Mouse (Mus musculus): ENCODE measurements around the gene Cfap44. TPM values are rescaled to one million over a fixed set of nuclear protein-coding genes. Genes with fewer than 3 reads are reported as not detected.
"Not testable (repeated sequence)": the region's sequence is repeated elsewhere in the genome, so short reads cannot be mapped to it uniquely, and the experiment has no call there.

Cfap44 gene
- polyA plus RNA-seq, 1 experiment from 2014 or later: 2.4 TPM

GRCm38 (mm10) chr16:44441913-44442312 is 47.3 kb downstream of the Cfap44 start:
- H3K4me1 ChIP-seq; ATAC-seq (ENCODE audit: low FRiP score); H3K9ac ChIP-seq; H3K27me3 ChIP-seq; H3K4me2 ChIP-seq; H3K27ac ChIP-seq; H3K36me3 ChIP-seq (replicated peaks); H3K9me3 ChIP-seq; H3K4me3 ChIP-seq (replicated peaks): not testable (repeated sequence)
- WGBS: 93% methylated on average over 15 of the region's 15 CpGs

GRCm38 (mm10) chr16:44457858-44458257 is 63.3 kb downstream of the Cfap44 start:
- H3K4me1 ChIP-seq: peaks cover 1% of the 10 kb centered on the region; the same call in 1 of the 2 replicates
- H3K4me3 ChIP-seq (replicated peaks): no peak overlapping the region
- no peaks in the 10 kb centered on the region for H3K27me3 ChIP-seq
- no peaks in the 10 kb centered on the region for H3K36me3 ChIP-seq (replicated peaks)
- no peak overlapping the region for H3K4me2 ChIP-seq
- WGBS: 94% methylated on average over 2 of the region's 2 CpGs
- no peak overlapping the region for H3K9ac ChIP-seq
- no peak overlapping the region for H3K27ac ChIP-seq
- no peaks in the 10 kb centered on the region for H3K9me3 ChIP-seq
- ATAC-seq (ENCODE audit: low FRiP score): no peak

GRCm38 (mm10) chr16:44458826-44459225 is 64.2 kb downstream of the Cfap44 start:
- Histone ChIP-seq H3K4me3 (replicated peaks) (no peak overlapping the region), H3K36me3 (replicated peaks) (no peaks in the 10 kb centered on the region), H3K9ac (no peak overlapping the region), H3K27me3 (no peaks in the 10 kb centered on the region), H3K9me3 (no peaks in the 10 kb centered on the region), H3K4me2 (no peak overlapping the region), H3K4me1 (peaks cover 3% of the 10 kb centered on the region; the same call in 1 of the 2 replicates), H3K27ac (no peak overlapping the region)
- no peak for ATAC-seq (ENCODE audit: low FRiP score)
- WGBS: 91% methylated on average over 2 of the region's 2 CpGs

- no peak for ATAC-seq (ENCODE audit: low FRiP score)
- Histone ChIP-seq H3K27ac (no peak overlapping the region), H3K27me3 (no peaks in the 10 kb centered on the region), H3K9ac (no peak overlapping the region), H3K4me3 (replicated peaks) (no peak overlapping the region), H3K4me1 (peaks cover 3% of the 10 kb centered on the region; the same call in 1 of the 2 replicates), H3K9me3 (no peaks in the 10 kb centered on the region), H3K36me3 (replicated peaks) (no peaks in the 10 kb centered on the region), H3K4me2 (no peak overlapping the region)
- WGBS: 86% methylated on average over 5 of the region's 5 CpGs
These were observed 66.3 kb downstream of the Cfap44 start for GRCm38 (mm10) chr16:44460922-44461321.

GRCm38 (mm10) chr16:44475281-44475680 is 80.7 kb downstream of the Cfap44 start:
- H3K9ac ChIP-seq: no peak overlapping the region
- 91% methylated on average over 14 of the region's 14 CpGs for WGBS
- H3K27me3 ChIP-seq: no peaks in the 10 kb centered on the region
- no peaks in the 10 kb centered on the region for H3K4me1 ChIP-seq
- H3K4me2 ChIP-seq: no peak overlapping the region
- no peaks in the 10 kb centered on the region for H3K9me3 ChIP-seq
- H3K4me3 ChIP-seq (replicated peaks): no peak overlapping the region
- ATAC-seq (ENCODE audit: low FRiP score): no peak
- H3K27ac ChIP-seq: no peak overlapping the region
- H3K36me3 ChIP-seq (replicated peaks): 0 out of 2 replicates have a peak, but pooled peaks cover 2% of the 10 kb centered on the region

- ATAC-seq (ENCODE audit: low FRiP score): no peak
- WGBS: 88% methylated on average over 11 of the region's 11 CpGs
- Histone ChIP-seq H3K36me3 (replicated peaks) (0 out of 2 replicates have a peak, but pooled peaks cover 2% of the 10 kb centered on the region), H3K4me2 (no peak overlapping the region), H3K9ac (no peak overlapping the region), H3K9me3 (no peaks in the 10 kb centered on the region), H3K27me3 (no peaks in the 10 kb centered on the region), H3K4me3 (replicated peaks) (no peak overlapping the region), H3K4me1 (no peaks in the 10 kb centered on the region), H3K27ac (no peak overlapping the region)
These were observed 81.2 kb downstream of the Cfap44 start for GRCm38 (mm10) chr16:44475682-44476375.

- Histone ChIP-seq H3K4me1 (peaks cover 7% of the 10 kb centered on the region), H3K27ac (no peak overlapping the region), H3K4me2 (no peak overlapping the region), H3K4me3 (replicated peaks) (no peak overlapping the region), H3K9ac (no peak overlapping the region), H3K36me3 (replicated peaks) (peaks cover 9% of the 10 kb centered on the region), H3K27me3 (peaks cover 3% of the 10 kb centered on the region), H3K9me3 (no peaks in the 10 kb centered on the region)
- ATAC-seq (ENCODE audit: low FRiP score): no peak
- 49% methylated on average over 18 of the region's 18 CpGs for WGBS
These were observed 84.2 kb downstream of the Cfap44 start for GRCm38 (mm10) chr16:44478767-44479166.

GRCm38 (mm10) chr16:44479852-44480251 is 85.3 kb downstream of the Cfap44 start:
- Histone ChIP-seq H3K27me3 (peaks cover 3% of the 10 kb centered on the region), H3K36me3 (replicated peaks) (peaks cover 9% of the 10 kb centered on the region), H3K9me3 (no peaks in the 10 kb centered on the region), H3K27ac (no peak overlapping the region), H3K4me1 (peaks cover 7% of the 10 kb centered on the region), H3K4me2 (no peak overlapping the region), H3K9ac (no peak overlapping the region), H3K4me3 (replicated peaks) (no peak overlapping the region)
- 94% methylated on average over 14 of the region's 14 CpGs for WGBS
- ATAC-seq (ENCODE audit: low FRiP score): no peak

- H3K4me2 ChIP-seq: no peak overlapping the region
- peaks cover 14% of the 10 kb centered on the region for H3K36me3 ChIP-seq (replicated peaks)
- peaks cover 7% of the 10 kb centered on the region for H3K4me1 ChIP-seq
- peaks cover 3% of the 10 kb centered on the region for H3K27me3 ChIP-seq
- 72% methylated on average over 7 of the region's 7 CpGs for WGBS
- ATAC-seq (ENCODE audit: low FRiP score): no peak
- H3K9me3 ChIP-seq: no peaks in the 10 kb centered on the region
- H3K27ac ChIP-seq: 0 out of 2 replicates have a peak overlapping the region, but pooled peaks have one; percentile 31
- no peak overlapping the region for H3K9ac ChIP-seq
- no peak overlapping the region for H3K4me3 ChIP-seq (replicated peaks)
These were observed 86.0 kb downstream of the Cfap44 start for GRCm38 (mm10) chr16:44480616-44481015.

- WGBS: 39% methylated on average over 28 of the region's 28 CpGs
These were observed 87.3 kb downstream of the Cfap44 start for GRCm38 (mm10) chr16:44481599-44482593.

GRCm38 (mm10) chr16:44484079-44484478 is 89.5 kb downstream of the Cfap44 start:
- H3K4me1 ChIP-seq: peaks cover 27% of the 10 kb centered on the region
- ATAC-seq (ENCODE audit: low FRiP score): peak; percentile 42
- peaks cover 49% of the 10 kb centered on the region for H3K36me3 ChIP-seq (replicated peaks)
- H3K9me3 ChIP-seq: no peaks in the 10 kb centered on the region
- 4% methylated on average over 7 of the region's 7 CpGs for WGBS
- 0 out of 2 replicates have a peak overlapping the region, but pooled peaks have one; percentile 33 for H3K27ac ChIP-seq
- peaks cover 3% of the 10 kb centered on the region for H3K27me3 ChIP-seq
- H3K9ac ChIP-seq: no peak overlapping the region
- no peak overlapping the region for H3K4me2 ChIP-seq
- H3K4me3 ChIP-seq (replicated peaks): no peak overlapping the region

More at GRCm38 (mm10) chr16:44481599-44482593, 87.3 kb downstream of the Cfap44 start:
- ATAC-seq (ENCODE audit: low FRiP score): no peak
- Histone ChIP-seq H3K27me3 (peaks cover 3% of the 10 kb centered on the region), H3K36me3 (replicated peaks) (peaks cover 27% of the 10 kb centered on the region), H3K4me1 (peaks cover 17% of the 10 kb centered on the region), H3K9me3 (no peaks in the 10 kb centered on the region), H3K27ac (no peak overlapping the region), H3K4me2 (no peak overlapping the region), H3K4me3 (replicated peaks) (no peak overlapping the region), H3K9ac (no peak overlapping the region)

GRCm38 (mm10) chr16:44484831-44485230 is 90.2 kb downstream of the Cfap44 start:
- WGBS: 88% methylated on average over 10 of the region's 10 CpGs
- H3K4me2 ChIP-seq: no peak overlapping the region
- peaks cover 3% of the 10 kb centered on the region for H3K27me3 ChIP-seq
- ATAC-seq (ENCODE audit: low FRiP score): no peak
- H3K9ac ChIP-seq: no peak overlapping the region
- H3K36me3 ChIP-seq (replicated peaks): peaks cover 56% of the 10 kb centered on the region
- peaks cover 27% of the 10 kb centered on the region for H3K4me1 ChIP-seq
- H3K4me3 ChIP-seq (replicated peaks): no peak overlapping the region
- 0 out of 2 replicates have a peak overlapping the region, but pooled peaks have one; percentile 33 for H3K27ac ChIP-seq
- no peaks in the 10 kb centered on the region for H3K9me3 ChIP-seq

Data from forebrain, embryonic 12.5 days (tissue).